Mouse (Mus musculus): ENCODE results near the gene Tssk4. TPM values are rescaled to one million over a fixed set of nuclear protein-coding genes. Genes with fewer than 3 reads are reported as not detected.

Tssk4 gene
- polyA plus RNA-seq, 1 experiment, result 0.79 TPM

DNA sequence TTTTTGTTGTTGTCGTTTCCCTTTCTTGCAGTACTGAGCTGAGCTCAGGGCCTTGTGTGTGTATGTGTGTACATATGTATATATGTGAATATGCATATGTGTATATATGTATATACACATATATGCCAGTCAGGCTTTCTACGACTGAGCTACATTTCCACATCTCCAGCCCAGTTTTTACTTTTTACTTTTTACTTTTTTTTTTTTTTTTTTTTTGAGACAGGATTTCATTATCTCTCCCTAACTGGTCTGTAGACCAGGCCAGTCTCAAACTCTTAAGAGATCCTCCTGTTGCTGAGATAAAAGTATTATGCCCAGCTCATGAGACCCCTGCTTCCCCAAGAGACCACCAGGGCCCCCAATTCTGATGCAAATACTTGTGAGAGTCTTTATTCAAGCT, 33.1 kb upstream of the Tssk4 start:
- Histone ChIP-seq H3K4me1 (ENCODE audit: control insufficient read depth, insufficient read depth, low read length) (no peaks in the 10 kb centered on the region), H3K4me3 (ENCODE audit: insufficient read depth, low read length) (no peak overlapping the region), H3K27ac (ENCODE audit: insufficient read depth, low read length) (no peak overlapping the region)
- no peak for TF ChIP-seq CTCF (IDR thresholded peaks at IDR 0.05; ENCODE audit: extremely low read depth, insufficient read depth, low read length)

- no peak within 1 kb of the TSS for H3K4me3 ChIP-seq (ENCODE audit: insufficient read depth, low read length)
- TF ChIP-seq POLR2A (IDR thresholded peaks at IDR 0.05; ENCODE audit: extremely low read depth, insufficient read depth, low read length) (no peak), CTCF (IDR thresholded peaks at IDR 0.05; ENCODE audit: extremely low read depth, insufficient read depth, low read length) (no peak)
These were observed 32.2 kb upstream of the Tssk4 start, which contains the start of gene Rec8 for GRCm38 (mm10) chr14:55617822-55618221. TSS of gene Rec8 (plus strand) at chr14:55618037.

DNA sequence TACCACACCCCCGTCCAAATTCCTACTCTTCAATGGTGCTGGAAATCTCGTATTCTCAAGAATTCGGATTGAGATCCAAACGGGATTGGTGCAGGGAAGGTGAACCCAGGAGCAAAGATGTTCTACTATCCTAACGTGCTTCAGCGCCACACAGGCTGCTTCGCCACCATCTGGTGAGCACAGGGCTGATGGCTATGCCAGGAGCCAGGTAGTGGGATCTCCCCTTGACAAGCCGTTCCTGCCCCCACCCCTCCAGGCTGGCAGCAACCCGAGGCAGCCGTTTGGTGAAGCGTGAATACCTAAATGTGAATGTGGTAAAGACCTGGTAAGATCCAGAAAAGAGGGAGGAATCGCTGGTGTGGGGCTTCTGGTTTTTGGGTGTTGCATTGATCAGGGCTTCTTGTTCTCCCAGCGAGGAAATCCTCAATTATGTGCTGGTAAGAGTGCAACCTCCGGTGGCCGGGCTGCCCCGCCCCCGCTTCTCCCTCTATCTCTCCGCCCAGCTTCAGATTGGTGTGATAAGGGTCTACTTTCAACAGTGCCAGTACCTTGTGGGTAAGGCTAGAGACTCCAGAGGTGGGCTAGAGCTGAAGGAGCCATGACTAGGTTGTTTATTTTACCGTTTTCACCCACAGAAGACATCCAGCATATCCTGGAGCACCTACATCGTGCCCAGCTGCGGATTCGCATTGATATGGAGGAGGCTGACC, 31.3 kb upstream of the Tssk4 start:
- no peak for TF ChIP-seq POLR2A (IDR thresholded peaks at IDR 0.05; ENCODE audit: extremely low read depth, insufficient read depth, low read length)
- TF ChIP-seq CTCF (IDR thresholded peaks at IDR 0.05; ENCODE audit: extremely low read depth, insufficient read depth, low read length), result no peak
- Histone ChIP-seq H3K4me1 (ENCODE audit: control insufficient read depth, insufficient read depth, low read length) (no peaks in the 10 kb centered on the region), H3K27ac (ENCODE audit: insufficient read depth, low read length) (no peak overlapping the region), H3K4me3 (ENCODE audit: insufficient read depth, low read length) (no peak overlapping the region)

More at GRCm38 (mm10) chr14:55617822-55618221, 32.2 kb upstream of the Tssk4 start, which contains the start of gene Rec8:
- no peak within 1 kb of the TSS for H3K27ac ChIP-seq (ENCODE audit: insufficient read depth, low read length)
- no peaks in the 10 kb centered on the region for H3K4me1 ChIP-seq (ENCODE audit: control insufficient read depth, insufficient read depth, low read length)

DNA sequence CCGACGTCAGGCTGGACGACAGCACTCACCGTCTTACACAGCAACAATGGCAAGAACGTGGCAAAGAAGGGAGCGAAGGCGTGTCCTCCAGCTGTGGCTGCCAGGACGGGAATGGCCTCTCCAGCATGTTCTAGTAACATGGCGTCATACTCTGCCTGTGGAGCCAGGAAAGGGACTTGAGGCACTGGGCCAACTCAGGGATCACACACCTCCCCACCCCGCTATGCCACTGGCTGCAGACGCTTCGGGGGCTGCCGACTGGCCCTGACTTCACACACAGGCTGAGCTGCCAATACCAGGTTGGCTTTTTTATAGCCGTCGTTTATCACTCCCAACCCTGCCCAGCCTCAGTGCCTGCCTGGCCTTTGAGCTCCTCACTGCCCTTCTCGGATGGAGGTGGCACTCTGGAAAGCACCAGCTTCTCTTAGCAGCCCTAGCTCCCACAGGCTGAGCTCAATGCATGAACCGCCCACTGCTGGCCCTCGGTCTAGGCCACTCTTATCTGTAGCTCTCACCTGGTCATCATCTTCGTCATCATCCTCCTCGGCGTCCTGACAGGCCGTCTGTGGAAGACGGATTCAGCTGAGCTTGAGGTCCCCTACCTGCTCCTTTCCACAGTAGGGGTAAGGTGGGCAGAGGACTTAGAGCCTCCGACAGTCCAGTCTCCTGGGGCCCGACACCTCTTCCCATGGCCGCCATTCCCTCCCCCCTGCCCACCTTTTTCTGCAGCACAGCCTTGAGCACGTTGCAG, 21.7 kb upstream of the Tssk4 start:
- no peak overlapping the region for H3K4me3 ChIP-seq (ENCODE audit: insufficient read depth, low read length)
- no peak for TF ChIP-seq CTCF (IDR thresholded peaks at IDR 0.05; ENCODE audit: extremely low read depth, insufficient read depth, low read length)
- no peak for TF ChIP-seq POLR2A (IDR thresholded peaks at IDR 0.05; ENCODE audit: extremely low read depth, insufficient read depth, low read length)
- H3K27ac ChIP-seq (ENCODE audit: insufficient read depth, low read length), result no peak overlapping the region
- no peaks in the 10 kb centered on the region for H3K4me1 ChIP-seq (ENCODE audit: control insufficient read depth, insufficient read depth, low read length)

- no peaks in the 10 kb centered on the region for H3K4me1 ChIP-seq (ENCODE audit: control insufficient read depth, insufficient read depth, low read length)
- no peak overlapping the region for H3K4me3 ChIP-seq (ENCODE audit: insufficient read depth, low read length)
- TF ChIP-seq POLR2A (IDR thresholded peaks at IDR 0.05; ENCODE audit: extremely low read depth, insufficient read depth, low read length), result no peak
- TF ChIP-seq CTCF (IDR thresholded peaks at IDR 0.05; ENCODE audit: extremely low read depth, insufficient read depth, low read length), result peak; percentile 68
- H3K27ac ChIP-seq (ENCODE audit: insufficient read depth, low read length), result no peak overlapping the region
These were observed 20.7 kb upstream of the Tssk4 start for GRCm38 (mm10) chr14:55629312-55629711.

DNA sequence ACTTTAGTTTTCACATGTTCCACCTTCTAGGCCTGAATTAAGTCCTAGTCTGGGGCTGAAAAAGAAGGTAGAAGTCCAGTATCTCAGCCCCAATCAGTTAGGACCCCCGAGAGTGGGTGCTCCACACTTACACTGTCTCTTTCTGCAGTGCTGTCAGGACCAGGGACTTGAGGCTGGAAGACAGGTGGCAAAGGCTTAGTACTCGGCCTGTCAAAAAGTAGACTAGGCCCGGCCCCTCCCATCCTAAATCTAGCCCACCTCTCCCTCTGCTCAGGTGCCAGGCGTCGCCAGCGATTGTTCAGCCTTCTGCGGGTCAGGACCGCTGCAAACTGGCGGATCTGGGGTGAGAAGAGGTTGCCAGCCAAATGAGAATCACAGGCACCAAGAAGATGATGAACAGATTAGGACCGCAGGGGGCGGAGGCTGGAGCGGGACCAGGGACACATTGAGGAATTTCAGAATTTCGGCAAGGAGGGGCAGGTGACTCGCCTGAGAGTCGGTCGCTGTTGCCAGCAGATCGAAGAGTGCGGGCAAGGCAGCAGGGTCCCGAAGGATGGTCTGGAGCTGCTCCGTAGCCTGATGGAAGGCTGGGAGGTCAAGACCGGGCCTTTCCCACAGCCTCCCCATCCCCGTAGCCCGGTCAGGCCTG, 15.0 kb upstream of the Tssk4 start:
- Histone ChIP-seq H3K4me3 (ENCODE audit: insufficient read depth, low read length) (peak overlapping the region; percentile 67), H3K4me1 (ENCODE audit: control insufficient read depth, insufficient read depth, low read length) (no peaks in the 10 kb centered on the region), H3K27ac (ENCODE audit: insufficient read depth, low read length) (no peak overlapping the region)
- no peak for TF ChIP-seq CTCF (IDR thresholded peaks at IDR 0.05; ENCODE audit: extremely low read depth, insufficient read depth, low read length)
- no peak for TF ChIP-seq POLR2A (IDR thresholded peaks at IDR 0.05; ENCODE audit: extremely low read depth, insufficient read depth, low read length)

GRCm38 (mm10) chr14:55635523-55636007, 14.4 kb upstream of the Tssk4 start, which contains the start of gene Ipo4:
TSS of gene Ipo4 (minus strand) at chr14:55635957.
- H3K4me1 ChIP-seq (ENCODE audit: control insufficient read depth, insufficient read depth, low read length), result no peaks in the 10 kb centered on the region
- H3K4me3 ChIP-seq (ENCODE audit: insufficient read depth, low read length), result peak within 1 kb of the TSS; percentile 67
- TF ChIP-seq CTCF (IDR thresholded peaks at IDR 0.05; ENCODE audit: extremely low read depth, insufficient read depth, low read length), result no peak
- peak; percentile 98 for TF ChIP-seq POLR2A (IDR thresholded peaks at IDR 0.05; ENCODE audit: extremely low read depth, insufficient read depth, low read length)
- no peak within 1 kb of the TSS for H3K27ac ChIP-seq (ENCODE audit: insufficient read depth, low read length)

DNA sequence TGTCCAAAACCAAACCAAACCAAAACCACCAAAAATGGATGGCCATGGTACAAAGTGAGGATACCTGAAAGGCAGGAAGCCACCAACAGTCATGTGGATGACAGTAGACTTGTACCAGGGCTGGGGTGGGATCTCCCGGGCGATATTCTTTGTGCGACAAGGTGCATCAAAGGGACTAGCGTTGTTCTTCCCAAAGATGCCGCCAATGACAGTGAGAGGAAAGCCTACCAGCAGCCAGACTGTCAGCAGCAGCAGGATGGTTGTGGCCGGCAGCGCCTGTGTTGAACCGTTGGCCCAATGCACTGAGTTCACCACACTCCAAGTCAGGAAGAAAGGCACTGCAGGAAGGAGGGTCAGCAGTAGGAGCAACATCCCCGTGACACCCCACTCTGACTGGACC, 12.2 kb upstream of the Tssk4 start, which contains the start of gene Gm49378:
Gene Gm49378 (minus strand): TSS at position 101 of the 400 bp plus-strand sequence.
- TF ChIP-seq POLR2A (IDR thresholded peaks at IDR 0.05; ENCODE audit: extremely low read depth, insufficient read depth, low read length) (no peak), CTCF (IDR thresholded peaks at IDR 0.05; ENCODE audit: extremely low read depth, insufficient read depth, low read length) (no peak)
- no peak within 1 kb of the TSS for H3K27ac ChIP-seq (ENCODE audit: insufficient read depth, low read length)
- peaks cover 1% of the 10 kb centered on the region; the same call in 1 of the 2 replicates for H3K4me1 ChIP-seq (ENCODE audit: control insufficient read depth, insufficient read depth, low read length)
- H3K4me3 ChIP-seq (ENCODE audit: insufficient read depth, low read length), result no peak within 1 kb of the TSS

DNA sequence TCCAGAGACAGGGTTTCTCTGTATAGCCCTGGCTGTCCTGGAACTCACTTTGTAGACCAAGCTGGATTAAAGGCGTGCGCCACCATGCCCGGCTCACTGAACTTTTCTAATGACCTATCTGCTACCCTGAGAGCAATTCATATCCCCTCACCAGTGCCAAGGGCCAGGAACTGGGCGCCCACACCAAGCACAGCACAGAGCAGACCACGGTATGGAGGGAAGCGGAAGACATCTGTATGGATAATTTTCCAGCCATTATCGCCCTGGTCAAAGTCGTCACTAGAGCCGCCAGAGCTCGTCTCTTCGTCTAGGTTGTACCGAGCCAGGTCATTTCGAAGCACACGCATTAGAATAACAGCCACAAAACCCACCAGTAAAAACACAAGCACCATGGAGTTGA, 9.2 kb upstream of the Tssk4 start:
- TF ChIP-seq CTCF (IDR thresholded peaks at IDR 0.05; ENCODE audit: extremely low read depth, insufficient read depth, low read length), result no peak
- TF ChIP-seq POLR2A (IDR thresholded peaks at IDR 0.05; ENCODE audit: extremely low read depth, insufficient read depth, low read length), result no peak
- H3K4me1 ChIP-seq (ENCODE audit: control insufficient read depth, insufficient read depth, low read length), result peaks cover 7% of the 10 kb centered on the region; the same call in 1 of the 2 replicates
- H3K4me3 ChIP-seq (ENCODE audit: insufficient read depth, low read length), result no peak overlapping the region
- H3K27ac ChIP-seq (ENCODE audit: insufficient read depth, low read length), result no peak overlapping the region

Data from cortical plate, adult 2 months (tissue).